Mouse (Mus musculus): Measurements from ENCODE around the gene Sar1a. TPM values are rescaled to one million over a fixed set of nuclear protein-coding genes. Genes with fewer than 3 reads are reported as not detected.
A peak's percentile ranks its signal among the peaks of the same experiment; 100 is the strongest.

The Sar1a gene
- total RNA-seq (2021): 100 to 1,000 TPM; 114 to 121 TPM

GRCm38 (mm10) chr10:61680015-61680913, at the start of gene Sar1a:
Gene Sar1a, plus strand, starts transcription at chr10:61680299.
- DNase-seq (ENCODE audit: extremely low spot score in 1 of 2, low spot score in 1 of 2): peak; percentile 96

GRCm38 (mm10) chr10:61632445-61632844, 47.7 kb upstream of the Sar1a start:
- DNase-seq (ENCODE audit: extremely low spot score in 1 of 2, low spot score in 1 of 2): no peak

GRCm38 (mm10) chr10:61637055-61637454, 43.0 kb upstream of the Sar1a start:
- DNase-seq (ENCODE audit: extremely low spot score in 1 of 2, low spot score in 1 of 2): no peak

GRCm38 (mm10) chr10:61640363-61640762, 39.7 kb upstream of the Sar1a start:
- no peak for DNase-seq (ENCODE audit: extremely low spot score in 1 of 2, low spot score in 1 of 2)

GRCm38 (mm10) chr10:61646557-61646956, 33.5 kb upstream of the Sar1a start:
- no peak for DNase-seq (ENCODE audit: extremely low spot score in 1 of 2, low spot score in 1 of 2)

GRCm38 (mm10) chr10:61647790-61648736, 32.0 kb upstream of the Sar1a start, which contains the start of gene Ppa1:
Gene Ppa1, plus strand, starts transcription at chr10:61648552.
- DNase-seq (ENCODE audit: extremely low spot score in 1 of 2, low spot score in 1 of 2): peak; percentile 73 to 77

- DNase-seq (ENCODE audit: extremely low spot score in 1 of 2, low spot score in 1 of 2): no peak
These were observed 31.1 kb upstream of the Sar1a start for GRCm38 (mm10) chr10:61648737-61649645.

- no peak for DNase-seq (ENCODE audit: extremely low spot score in 1 of 2, low spot score in 1 of 2)
These were observed 26.0 kb upstream of the Sar1a start for GRCm38 (mm10) chr10:61654105-61654504.

- no peak for DNase-seq (ENCODE audit: extremely low spot score in 1 of 2, low spot score in 1 of 2)
These were observed 25.4 kb upstream of the Sar1a start for GRCm38 (mm10) chr10:61654691-61655090.

- DNase-seq (ENCODE audit: extremely low spot score in 1 of 2, low spot score in 1 of 2): no peak
These were observed 24.9 kb upstream of the Sar1a start for GRCm38 (mm10) chr10:61655188-61655587.

- DNase-seq (ENCODE audit: extremely low spot score in 1 of 2, low spot score in 1 of 2): no peak
These were observed 22.9 kb upstream of the Sar1a start for GRCm38 (mm10) chr10:61656928-61657882.

- peak in 1 of 2 experiments; percentile 57 for DNase-seq (ENCODE audit: extremely low spot score in 1 of 2, low spot score in 1 of 2)
These were observed 22.1 kb upstream of the Sar1a start for GRCm38 (mm10) chr10:61657985-61658384.

- no peak for DNase-seq (ENCODE audit: extremely low spot score in 1 of 2, low spot score in 1 of 2)
These were observed 18.2 kb upstream of the Sar1a start for GRCm38 (mm10) chr10:61661887-61662286.

- DNase-seq (ENCODE audit: extremely low spot score in 1 of 2, low spot score in 1 of 2): no peak
These were observed 17.6 kb upstream of the Sar1a start for GRCm38 (mm10) chr10:61662391-61662988.

- DNase-seq (ENCODE audit: extremely low spot score in 1 of 2, low spot score in 1 of 2): no peak
These were observed 15.0 kb upstream of the Sar1a start for GRCm38 (mm10) chr10:61665111-61665510.

GRCm38 (mm10) chr10:61665651-61666050, 14.4 kb upstream of the Sar1a start:
- no peak for DNase-seq (ENCODE audit: extremely low spot score in 1 of 2, low spot score in 1 of 2)

- no peak for DNase-seq (ENCODE audit: extremely low spot score in 1 of 2, low spot score in 1 of 2)
These were observed 10.8 kb upstream of the Sar1a start for GRCm38 (mm10) chr10:61669289-61669688.

GRCm38 (mm10) chr10:61669896-61670295, 10.2 kb upstream of the Sar1a start:
- DNase-seq (ENCODE audit: extremely low spot score in 1 of 2, low spot score in 1 of 2): no peak

Measured in layer of hippocampus, postnatal 25 days (tissue).